Mouse (Mus musculus): ENCODE results near the gene Nudt22.
A peak's percentile ranks its signal among the peaks of the same experiment; 100 is the strongest.

- TF ChIP-seq USF1 (IDR thresholded peaks at IDR 0.05; ENCODE audit: low read depth) (peak; percentile 87), CTCF (IDR thresholded peaks at IDR 0.05; ENCODE audit: control insufficient read depth, insufficient read depth, insufficient read length) (no peak), MAX (IDR thresholded peaks at IDR 0.05) (peak; percentile 4)
These were observed 21.4 kb downstream of the Nudt22 start, which contains the start of gene Ppp1r14b for GRCm38 (mm10) chr19:6974211-6975205.

All from C2C12 (cell line).